Mouse (Mus musculus) gastrocnemius, adult 8-10 months (tissue): ENCODE data around the gene Vamp8. TPM values are rescaled to one million over a fixed set of nuclear protein-coding genes. Genes with fewer than 3 reads are reported as not detected.

Experiments used
- DNase-seq, 2 experiments: peaks; one replicate each; pipeline ENCODE4 v3.0.0; 2022; ENCODE audit warnings: low spot score in 2 of 2
- total RNA-seq, 4 experiments: library from RNA; stranded (reverse); gene quantifications; 2 replicates each; pipeline ENCODE4 v1.2.4; 2022

The Vamp8 gene
- total RNA-seq, 4 experiments from 2014 or later = 37.1 to 47.8 (median 45.0) TPM

GRCm38 (mm10) chr6:72354025-72354424 lies 36.5 kb downstream of the Vamp8 start:
- DNase-seq = no peak

- DNase-seq = no peak
These were observed 37.7 kb downstream of the Vamp8 start for GRCm38 (mm10) chr6:72352636-72353405.

- DNase-seq = no peak
These were observed 40.3 kb downstream of the Vamp8 start for GRCm38 (mm10) chr6:72350214-72350613.

- no peak for DNase-seq
These were observed 42.1 kb downstream of the Vamp8 start for GRCm38 (mm10) chr6:72348411-72348810.

GRCm38 (mm10) chr6:72347166-72347941 lies 43.1 kb downstream of the Vamp8 start, which contains the start of gene 0610030E20Rik:
Gene 0610030E20Rik, plus strand, starts transcription at chr6:72347317.
- peak; percentile 72 to 79 for DNase-seq

- DNase-seq = no peak
These were observed 44.2 kb downstream of the Vamp8 start for GRCm38 (mm10) chr6:72346261-72346660.

GRCm38 (mm10) chr6:72345633-72346032 lies 44.9 kb downstream of the Vamp8 start:
- no peak for DNase-seq

GRCm38 (mm10) chr6:72345074-72345567 lies 45.4 kb downstream of the Vamp8 start, which contains the start of gene Usp39:
Gene Usp39, minus strand, starts transcription at chr6:72345184.
- peak; percentile 83 to 89 for DNase-seq

- no peak for DNase-seq
These were observed 46.0 kb downstream of the Vamp8 start for GRCm38 (mm10) chr6:72344396-72345073.

- no peak for DNase-seq
These were observed 50.0 kb downstream of the Vamp8 start for GRCm38 (mm10) chr6:72340481-72340880.

Other genes starting within 250 kb of the Vamp8 start
- gene Atoh8, start 155.1 kb downstream of the Vamp8 start, total RNA-seq = 1 to 10 TPM; 2.5 to 3.6 (median 3.2) TPM
- gene Sftpb, start 86.1 kb downstream of the Vamp8 start, total RNA-seq = not detected
- 10 to 100 TPM; 18.0 to 21.4 (median 19.6) TPM for gene Usp39, start 45.5 kb downstream of the Vamp8 start, total RNA-seq
- 1 to 10 TPM; 7.7 to 9.6 (median 8.8) TPM for gene 0610030E20Rik, start 43.4 kb downstream of the Vamp8 start, total RNA-seq
- 10 to 100 TPM; 16.5 to 24.2 (median 20.8) TPM for gene Tmem150a, start 35.3 kb downstream of the Vamp8 start, total RNA-seq
- 10 to 100 TPM; 23.5 to 29.8 (median 28.0) TPM for gene Rnf181, start 23.7 kb downstream of the Vamp8 start, total RNA-seq
- gene Vamp5, start 10.2 kb downstream of the Vamp8 start, total RNA-seq = 100 to 1,000 TPM; 103 to 116 (median 107) TPM
- gene Ggcx, start 23.6 kb upstream of the Vamp8 start, total RNA-seq = 10 to 100 TPM; 10.3 to 13.5 (median 10.5) TPM
- 100 to 1,000 TPM in 2 of 4 experiments, 10 to 100 TPM in 2; 78.0 to 122 (median 99.0) TPM for gene Mat2a, start 48.9 kb upstream of the Vamp8 start, total RNA-seq
- gene Sh2d6, start 131.0 kb upstream of the Vamp8 start, total RNA-seq = under 1 TPM; 0.29 to 0.61 (median 0.40) TPM
- gene Capg, start 153.7 kb upstream of the Vamp8 start, total RNA-seq = 10 to 100 TPM in 1 of 4 experiments, 1 to 10 TPM in 3; 8.5 to 12.4 (median 9.0) TPM
- 1 to 10 TPM; 7.9 to 8.9 (median 8.2) TPM for gene Elmod3, start 207.7 kb upstream of the Vamp8 start, total RNA-seq
- 10 to 100 TPM; 64.4 to 72.3 (median 68.1) TPM for gene Retsat, start 207.8 kb upstream of the Vamp8 start, total RNA-seq
- 10 to 100 TPM; 24.2 to 28.7 (median 25.4) TPM for gene Tgoln1, start 226.3 kb upstream of the Vamp8 start, total RNA-seq